Mouse (Mus musculus): ENCODE results near the gene Emcn.

Gene Emcn

GRCm38 (mm10) chr3:137340938-137341337 lies at the start of gene Emcn:
Gene Emcn (plus strand): TSS chr3:137341067.
- in situ Hi-C loops (cut with MboI, MseI) = no loop called here

- in situ Hi-C loops (cut with MboI, MseI) = no loop called here
These were observed 47.7 kb upstream of the Emcn start for GRCm38 (mm10) chr3:137293174-137293591.

GRCm38 (mm10) chr3:137298230-137298629 lies 42.6 kb upstream of the Emcn start:
- in situ Hi-C loops (cut with MboI, MseI) = no loop called here

- in situ Hi-C loops (cut with MboI, MseI) = no loop called here
These were observed 40.7 kb upstream of the Emcn start for GRCm38 (mm10) chr3:137300210-137300609.

- in situ Hi-C loops (cut with MboI, MseI) = no loop called here
These were observed 39.7 kb upstream of the Emcn start for GRCm38 (mm10) chr3:137301195-137301594.

GRCm38 (mm10) chr3:137302804-137303203 lies 38.1 kb upstream of the Emcn start:
- in situ Hi-C loops (cut with MboI, MseI) = no loop called here

- in situ Hi-C loops (cut with MboI, MseI) = no loop called here
These were observed 30.9 kb upstream of the Emcn start for GRCm38 (mm10) chr3:137309959-137310358.

DNA sequence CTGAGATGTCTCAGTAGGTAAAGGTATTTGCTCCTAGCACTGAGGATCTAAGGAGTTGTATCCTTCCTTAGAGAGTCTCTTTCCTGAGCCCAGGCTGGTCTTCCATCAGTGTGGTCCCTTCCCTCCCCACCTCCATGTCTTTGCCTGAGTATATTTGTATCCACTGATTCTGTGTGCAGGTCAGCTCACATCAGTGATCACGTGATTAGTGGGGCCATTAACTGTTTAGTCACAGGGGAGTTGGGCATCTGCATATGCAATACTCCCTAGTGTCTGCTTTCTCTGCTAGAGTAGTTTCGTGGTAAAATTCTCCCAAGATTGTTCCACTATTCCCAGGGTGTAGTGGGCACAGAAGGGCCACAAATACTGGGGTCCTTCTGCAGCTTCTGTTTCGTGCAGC lies 28.3 kb upstream of the Emcn start:
- in situ Hi-C loops (cut with MboI, MseI) = no loop called here

- in situ Hi-C loops (cut with MboI, MseI) = no loop called here
These were observed 27.0 kb upstream of the Emcn start for GRCm38 (mm10) chr3:137313775-137314362.

DNA sequence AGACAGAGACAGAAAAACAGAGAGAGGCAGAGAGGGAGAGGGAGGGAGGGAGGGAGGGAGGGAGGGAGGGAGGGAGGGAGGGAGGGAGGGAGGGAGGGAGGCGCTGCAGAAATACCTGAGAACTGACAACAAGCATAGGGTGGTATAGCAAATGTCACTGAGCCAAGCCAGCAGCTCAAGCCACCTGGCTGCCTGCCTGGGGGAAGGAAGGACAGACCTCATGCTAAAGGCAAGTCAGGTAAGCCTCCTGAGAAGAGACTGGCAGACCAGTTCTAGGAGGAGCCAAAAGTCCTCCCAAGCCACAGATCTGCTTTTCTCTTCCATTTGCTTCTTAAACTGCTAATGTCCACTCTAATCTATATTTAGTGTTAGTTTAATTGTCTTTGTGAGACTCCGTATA lies 22.5 kb upstream of the Emcn start:
- in situ Hi-C loops (cut with MboI, MseI) = no loop called here

DNA sequence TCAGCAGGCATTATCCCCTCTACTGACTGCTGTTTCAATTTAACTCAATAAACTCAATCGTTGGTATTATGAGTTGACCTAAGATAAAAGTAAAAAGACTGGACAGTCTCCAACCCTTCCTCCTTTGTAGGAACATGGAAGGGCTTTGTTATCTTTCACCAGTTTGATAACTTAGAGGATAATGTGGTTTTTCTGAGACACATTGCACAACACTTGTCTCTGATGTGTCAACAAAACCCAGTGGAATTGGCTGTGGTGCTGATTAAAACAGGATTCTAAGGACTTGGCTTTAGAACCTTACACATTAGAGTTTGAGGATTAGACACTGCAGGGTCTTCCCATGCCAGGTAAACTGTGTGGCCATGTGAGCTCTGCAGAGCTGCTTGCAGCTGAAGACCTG lies 20.9 kb upstream of the Emcn start:
- in situ Hi-C loops (cut with MboI, MseI) = no loop called here

DNA sequence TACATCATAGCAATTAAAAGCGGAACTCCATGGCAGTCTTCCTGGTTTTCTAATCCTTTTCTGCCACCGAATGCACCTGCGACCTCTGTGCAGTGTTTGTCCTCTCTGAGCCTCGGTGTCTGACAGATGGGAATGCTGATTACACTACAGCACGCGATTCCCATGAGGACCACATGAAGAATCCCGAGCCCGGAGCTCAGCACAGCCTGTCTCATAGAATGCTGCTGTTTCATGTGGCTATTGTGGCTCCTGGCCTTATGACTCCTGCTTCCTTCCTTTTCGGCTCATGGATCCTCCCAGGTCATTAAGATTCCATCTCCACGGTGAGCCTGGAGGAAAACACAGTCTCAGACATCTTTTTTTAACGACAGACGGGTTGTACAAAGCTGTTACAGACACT lies 18.6 kb upstream of the Emcn start:
- in situ Hi-C loops (cut with MboI, MseI) = no loop called here

GRCm38 (mm10) chr3:137329898-137330297 lies 11.0 kb upstream of the Emcn start:
- in situ Hi-C loops (cut with MboI, MseI) = no loop called here

DNA sequence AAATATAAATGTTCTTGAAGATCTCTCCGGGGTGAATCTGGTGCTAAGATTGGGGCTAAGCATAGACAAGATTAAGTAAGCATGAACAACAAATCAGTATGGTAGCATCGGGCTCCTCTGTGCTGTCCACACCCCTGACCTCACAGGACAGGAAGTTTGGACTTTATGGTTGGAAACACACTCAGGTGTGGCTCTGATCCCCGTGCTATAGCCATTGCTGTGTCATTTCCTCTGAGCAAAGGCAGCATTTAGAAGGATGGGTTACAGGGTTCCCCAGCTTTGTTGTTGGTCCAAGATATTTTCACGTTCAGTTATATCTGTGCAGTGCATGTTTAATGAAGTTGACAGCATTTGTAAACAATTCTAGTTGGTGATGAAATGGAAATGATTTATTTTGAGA lies 9.9 kb upstream of the Emcn start:
- in situ Hi-C loops (cut with MboI, MseI) = no loop called here

DNA sequence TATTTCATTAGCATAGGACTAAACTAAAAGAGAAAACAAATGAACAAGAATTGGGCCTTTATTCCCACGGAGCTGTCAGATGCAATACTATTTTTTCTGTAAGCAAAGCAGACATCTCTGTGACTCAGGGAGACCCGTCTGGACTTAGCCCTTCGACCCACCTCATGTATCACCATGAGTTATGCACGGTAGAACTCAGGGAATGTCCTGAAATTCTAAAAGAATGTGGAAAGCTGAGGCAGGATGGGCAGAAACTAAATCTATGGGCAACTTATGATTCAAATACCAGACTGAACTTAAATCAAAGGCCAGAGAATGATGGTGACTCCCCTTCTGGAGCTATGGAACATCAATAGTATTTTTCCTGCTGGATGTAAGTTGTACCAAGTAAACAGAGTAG lies 8.3 kb upstream of the Emcn start:
- in situ Hi-C loops (cut with MboI, MseI) = no loop called here

DNA sequence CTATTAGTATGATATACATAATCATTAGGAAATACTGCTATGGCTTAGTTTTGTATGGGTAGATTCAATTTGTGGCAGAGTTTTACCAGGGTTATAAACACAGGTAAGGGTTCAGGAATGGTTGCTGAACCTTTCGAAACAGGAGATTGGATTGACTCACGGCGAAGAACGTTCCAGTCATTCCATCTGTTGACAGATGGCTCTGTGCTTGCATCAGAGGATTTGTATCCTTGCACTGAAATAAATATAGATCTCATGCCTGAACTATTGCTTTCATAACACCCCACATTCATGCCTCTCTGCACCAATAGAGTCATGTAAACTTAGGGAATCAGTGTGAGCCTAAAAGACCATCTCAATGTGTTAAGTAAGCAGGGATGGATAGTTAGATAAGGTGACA lies 4.9 kb upstream of the Emcn start:
- in situ Hi-C loops (cut with MboI, MseI) = no loop called here

- in situ Hi-C loops (cut with MboI, MseI) = no loop called here
These were observed 2.6 kb downstream of the Emcn start for GRCm38 (mm10) chr3:137343446-137343845.

DNA sequence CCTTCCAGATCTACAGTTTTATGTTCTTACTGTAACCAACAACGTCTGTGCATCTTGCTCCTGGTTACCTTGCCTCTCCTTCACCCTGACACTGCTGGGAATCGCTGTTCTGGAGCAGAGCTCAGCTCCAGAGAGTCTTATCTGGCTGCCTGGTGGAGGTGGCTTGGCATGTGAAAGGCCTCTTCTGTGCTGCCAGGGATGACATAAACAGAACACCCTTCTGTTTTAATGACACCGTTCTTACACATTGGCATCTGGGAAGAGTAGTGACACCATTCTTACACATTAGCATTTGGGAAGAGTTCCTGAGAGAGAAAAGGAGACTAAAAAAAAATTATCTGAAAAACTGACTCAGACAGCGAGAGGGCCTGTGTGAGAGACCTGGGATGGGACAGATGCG lies 11.0 kb downstream of the Emcn start:
- in situ Hi-C loops (cut with MboI, MseI) = no loop called here

DNA sequence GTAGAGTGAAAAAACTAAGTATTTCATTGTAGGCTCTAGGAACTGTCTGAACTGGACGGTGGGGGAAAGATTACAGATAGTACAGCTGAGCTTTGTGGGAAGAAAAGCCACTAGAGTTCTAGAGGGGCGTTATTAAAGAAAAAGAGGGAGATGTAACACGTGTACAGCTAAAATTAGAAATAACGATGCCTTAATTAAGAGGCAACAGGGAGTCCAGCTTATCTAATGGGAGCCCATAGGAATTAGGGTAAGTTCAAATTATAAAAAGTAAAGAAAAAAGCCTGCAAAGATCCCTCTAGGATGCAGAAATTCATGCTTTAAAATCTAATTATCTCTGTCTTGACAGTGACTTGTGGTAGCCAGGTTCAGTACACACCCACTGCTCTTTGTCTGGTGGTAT lies 15.8 kb downstream of the Emcn start:
- in situ Hi-C loops (cut with MboI, MseI) = no loop called here

- in situ Hi-C loops (cut with MboI, MseI) = no loop called here
These were observed 26.4 kb downstream of the Emcn start for GRCm38 (mm10) chr3:137367123-137367825.

GRCm38 (mm10) chr3:137367826-137368325 lies 27.0 kb downstream of the Emcn start:
- in situ Hi-C loops (cut with MboI, MseI) = no loop called here

DNA sequence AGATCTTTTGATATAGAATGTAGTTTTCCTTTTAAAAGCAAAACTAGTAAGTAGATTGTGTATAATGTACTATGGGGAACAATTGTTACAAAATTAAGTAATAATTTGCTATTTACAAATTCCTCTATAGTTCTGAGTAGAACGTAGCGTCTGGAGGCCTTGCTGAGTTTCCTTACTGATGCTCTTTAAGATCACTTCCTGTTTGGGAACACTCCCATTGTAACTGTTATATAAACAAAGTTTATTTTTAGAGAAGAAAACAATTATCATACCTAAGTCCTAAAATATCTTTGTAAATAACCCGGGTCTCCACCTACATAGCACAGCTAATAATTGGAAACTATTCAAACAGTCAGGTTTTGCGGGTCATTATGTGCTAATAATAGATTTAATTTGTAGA lies 32.0 kb downstream of the Emcn start:
- in situ Hi-C loops (cut with MboI, MseI) = no loop called here

DNA sequence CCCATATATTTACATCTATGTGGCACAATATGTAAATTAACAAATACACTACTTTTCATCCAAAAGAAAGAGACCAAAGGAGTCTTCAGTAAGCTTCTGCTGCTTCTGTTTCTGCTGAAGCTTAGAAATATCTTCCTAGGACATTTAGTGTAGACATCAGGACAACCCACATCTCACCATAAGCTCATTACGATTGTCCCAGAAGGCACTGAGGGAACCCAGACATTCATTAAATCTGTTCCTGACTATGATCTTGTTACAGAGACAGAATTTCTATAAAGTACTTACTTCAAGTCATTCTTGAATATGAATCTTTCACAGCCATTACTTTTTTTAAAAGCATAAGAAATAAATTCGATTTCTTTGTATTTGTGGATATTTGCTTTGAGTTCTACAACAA lies 41.4 kb downstream of the Emcn start:
- in situ Hi-C loops (cut with MboI, MseI) = no loop called here

GRCm38 (mm10) chr3:137395588-137395987 lies 54.7 kb downstream of the Emcn start:
- in situ Hi-C loops (cut with MboI, MseI) = no loop called here
